Comparison of ENCODE assay signal across 36 mouse cellular contexts in the genomic region with DNA sequence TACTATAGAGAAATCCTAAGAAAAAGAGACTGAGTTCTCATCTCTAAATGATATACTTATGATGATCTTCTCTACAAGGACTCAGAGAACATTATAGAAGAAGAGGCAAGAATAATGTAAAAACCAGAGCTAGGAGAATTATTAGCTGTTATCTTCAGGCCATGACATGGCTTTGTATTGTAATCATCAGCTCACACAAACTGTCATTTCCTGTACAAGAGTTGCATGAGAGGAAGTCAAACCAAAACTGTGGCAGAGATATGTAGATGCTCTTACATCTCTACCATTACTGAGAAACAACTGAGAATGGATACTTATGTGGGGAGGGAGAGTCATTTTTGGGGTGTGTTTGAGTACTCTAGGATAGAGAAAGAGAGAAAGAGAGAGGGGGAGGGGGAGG.
"Had no signal": no experiment of that assay in that cellular context is flagged by ENCODE, and none has a peak within 500 bp of the region (broad histone marks: within the 10 kb centered on the region; RNA-seq: fewer than 3 reads in every experiment).

No protein-coding gene starts in this region.

- H3K36me3 ChIP-seq: heart, embryonic 10.5 days; heart, embryonic 12.5 days; heart, embryonic 13.5 days; heart, embryonic 15.5 days; hindbrain, embryonic 10.5 days; hindbrain, embryonic 12.5 days; hindbrain, embryonic 13.5 days; hindbrain, embryonic 15.5 days; intestine, embryonic 15.5 days; kidney, embryonic 15.5 days had no signal

- DNase-seq: heart, postnatal 10 days; heart, postnatal 14 days; heart, postnatal 36 days; heart, postnatal 4 days; kidney, adult 11 months; kidney, adult 18-20 months; kidney, adult 2 months; kidney, adult 8-10 months; kidney, adult 9 months; kidney, postnatal 10 days; kidney, postnatal 14 days; kidney, postnatal 25 days; kidney, postnatal 36 days; kidney, postnatal 4 days; layer of hippocampus, adult 9-11 months; layer of hippocampus, postnatal 36 days had no signal

- H3K27me3 ChIP-seq: heart, embryonic 12.5 days; heart, embryonic 13.5 days; heart, embryonic 15.5 days; hindbrain, embryonic 12.5 days; hindbrain, embryonic 13.5 days; hindbrain, embryonic 15.5 days; intestine, embryonic 15.5 days; kidney, embryonic 15.5 days had no signal

- ATAC-seq: hindbrain, embryonic 16.5 days; hindbrain, postnatal 0 days; inflammation-experienced regulatory T-cells, adult 6 months; intestine, embryonic 15.5 days; intestine, embryonic 16.5 days; intestine, postnatal 0 days had no signal

- H3K4me2 ChIP-seq: heart, embryonic 11.5 days; heart, embryonic 12.5 days; heart, embryonic 13.5 days; heart, embryonic 15.5 days; hindbrain, embryonic 12.5 days; hindbrain, embryonic 13.5 days; hindbrain, embryonic 14.5 days; hindbrain, embryonic 15.5 days; intestine, embryonic 15.5 days; kidney, embryonic 15.5 days had no signal

- H3K4me1 ChIP-seq: heart, embryonic 10.5 days; heart, embryonic 12.5 days; heart, embryonic 13.5 days; heart, embryonic 15.5 days; hindbrain, embryonic 10.5 days; hindbrain, embryonic 12.5 days; hindbrain, embryonic 13.5 days; hindbrain, embryonic 15.5 days; intestine, embryonic 15.5 days; kidney, embryonic 15.5 days had no signal

- H3K4me3 ChIP-seq: heart, embryonic 10.5 days; heart, embryonic 12.5 days; heart, embryonic 13.5 days; heart, embryonic 15.5 days; hindbrain, embryonic 10.5 days; hindbrain, embryonic 12.5 days; hindbrain, embryonic 13.5 days; hindbrain, embryonic 15.5 days; intestine, embryonic 15.5 days; kidney, embryonic 15.5 days; layer of hippocampus, adult 2 months; left cerebral cortex, adult 2 months had no signal

- H3K9ac ChIP-seq: heart, embryonic 12.5 days; heart, embryonic 13.5 days; heart, embryonic 15.5 days; hindbrain, embryonic 12.5 days; hindbrain, embryonic 13.5 days; hindbrain, embryonic 14.5 days; hindbrain, embryonic 15.5 days; intestine, embryonic 15.5 days; kidney, embryonic 15.5 days had no signal

- H3K9me3 ChIP-seq: heart, embryonic 10.5 days; heart, embryonic 12.5 days; heart, embryonic 13.5 days; heart, embryonic 15.5 days; hindbrain, embryonic 10.5 days; hindbrain, embryonic 12.5 days; hindbrain, embryonic 13.5 days; hindbrain, embryonic 15.5 days; intestine, embryonic 15.5 days; kidney, embryonic 15.5 days had no signal

- H3K27ac ChIP-seq: heart, embryonic 10.5 days; heart, embryonic 13.5 days; heart, embryonic 15.5 days; hindbrain, embryonic 10.5 days; hindbrain, embryonic 12.5 days; hindbrain, embryonic 13.5 days; hindbrain, embryonic 14.5 days; hindbrain, embryonic 15.5 days; hindbrain, postnatal 0 days; intestine, embryonic 15.5 days; kidney, embryonic 15.5 days; kidney, postnatal 0 days; layer of hippocampus, adult 2 months; left cerebral cortex, adult 2 months had no signal
